Mouse (Mus musculus) neural tube, embryonic 15.5 days (tissue): ENCODE data around the gene Smyd1. TPM values are rescaled to one million over a fixed set of nuclear protein-coding genes. Genes with fewer than 3 reads are reported as not detected.

Experiments used
- microRNA-seq: library from miRNA; unstranded; fragments of <30 nt; microRNA quantifications from one replicate; pipeline ENCODE4, GENCODE M21; 2017
- polyA plus RNA-seq: library from polyadenylated mRNA; unstranded; fragments of >200 nt; fragmentation: Nextera tagmentation; extraction: Ambion mirVana; gene quantifications from 2 replicates; pipeline ENCODE4 v1.2.1, GENCODE M21; 2015

Smyd1 gene
- polyA plus RNA-seq, 1 experiment from 2014 or later: 1.4 TPM

Small RNA genes within 50 kb of the gene (microRNA-seq; reads per million reads assigned to microRNA genes)
- 9.5 reads per million, percentile 24 among the genes with 10 or more reads in this experiment for gene Mir8112

Other genes starting within 250 kb of the Smyd1 start
- gene Thnsl2, start 177.8 kb downstream of the Smyd1 start, polyA plus RNA-seq: 4.7 and 8.0 TPM in 2 replicates
- 5.9 TPM in 1 of 2 replicates, not detected in the other for gene Fabp1, start 122.4 kb downstream of the Smyd1 start, polyA plus RNA-seq
- 17.2 and 26.2 TPM in 2 replicates for gene Krcc1, start 50.6 kb downstream of the Smyd1 start, polyA plus RNA-seq
- gene Cd8b1, start 555 bp upstream of the Smyd1 start, polyA plus RNA-seq: 1.9 TPM in 1 of 2 replicates, not detected in the other
- 0.79 TPM in 1 of 2 replicates, not detected in the other for gene Cd8a, start 51.2 kb upstream of the Smyd1 start, polyA plus RNA-seq
- 8.7 and 10.8 TPM in 2 replicates for gene Rmnd5a, start 118.4 kb upstream of the Smyd1 start, polyA plus RNA-seq
- 23.0 and 23.9 TPM in 2 replicates for gene Rnf103, start 171.7 kb upstream of the Smyd1 start, polyA plus RNA-seq
- gene Chmp3, start 221.6 kb upstream of the Smyd1 start, polyA plus RNA-seq: 58.6 and 62.8 TPM in 2 replicates